Mouse (Mus musculus) kidney, adult 9 months (tissue): ENCODE measurements around the gene Dnm1l.
"Not testable (repeated sequence)": the region's sequence is repeated elsewhere in the genome, so short reads cannot be mapped to it uniquely, and the experiment has no call there.

Experiments used
- DNase-seq: peaks from one replicate; pipeline ENCODE4 v3.0.0; 2022

Dnm1l gene

GRCm38 (mm10) chr16:16358481-16359100 is at the start of gene Dnm1l:
Gene Dnm1l, minus strand, starts transcription at chr16:16358959.
- peak; percentile 93 for DNase-seq

- DNase-seq, result not testable (repeated sequence)
Observed at GRCm38 (mm10) chr16:16367217-16367616, 8.5 kb upstream of the Dnm1l start.

GRCm38 (mm10) chr16:16359101-16359482 is 333 bp upstream of the Dnm1l start:
- not testable (repeated sequence) for DNase-seq

DNA sequence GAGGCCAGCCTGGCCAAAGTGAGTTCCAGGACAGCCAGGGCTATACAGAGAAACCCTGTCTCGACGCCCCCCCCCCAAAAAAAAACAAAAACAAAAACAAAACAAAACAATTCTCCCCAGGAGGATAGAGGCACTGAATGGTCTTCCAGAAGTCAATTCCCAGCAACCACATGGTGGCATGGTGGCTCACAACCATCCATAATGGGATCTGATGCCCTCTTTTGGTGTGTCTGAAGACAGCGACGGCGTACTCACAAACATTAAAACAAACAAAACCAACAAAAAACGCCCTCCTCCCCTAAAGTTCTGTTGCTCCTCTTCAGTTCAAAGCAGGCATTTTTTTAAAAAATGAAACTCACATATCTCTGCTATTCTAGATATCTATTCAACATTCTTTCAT is 851 bp downstream of the Dnm1l start:
- DNase-seq, result peak; percentile 12

- no peak for DNase-seq
Observed at GRCm38 (mm10) chr16:16346420-16346819, 12.3 kb downstream of the Dnm1l start.

DNA sequence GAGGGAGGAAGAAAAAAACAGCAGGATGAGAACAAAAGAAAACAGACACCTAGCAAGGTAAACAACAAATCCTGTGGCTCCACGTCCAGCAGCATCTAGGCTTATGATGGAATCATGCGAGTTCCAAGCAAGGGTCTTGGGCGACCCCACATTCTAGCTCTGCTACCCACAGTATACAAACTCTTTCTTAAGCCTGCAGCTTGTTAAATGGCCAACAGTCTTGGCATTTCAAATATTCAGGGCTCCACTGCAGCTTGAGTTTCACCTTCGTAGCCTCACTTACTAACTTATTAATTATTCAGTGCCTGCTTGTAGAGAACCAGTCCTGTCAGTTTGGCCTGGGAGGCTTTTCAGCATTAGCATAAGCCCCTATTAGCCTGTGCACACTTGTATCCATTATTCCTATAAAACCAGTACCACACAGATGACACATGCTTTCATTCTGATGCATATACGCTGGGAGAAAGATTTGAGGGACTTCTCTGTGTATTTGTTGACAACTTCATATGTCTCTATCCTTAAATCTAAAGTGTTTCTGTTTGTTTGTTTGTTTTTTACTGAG is 32.9 kb downstream of the Dnm1l start:
- peak; percentile 26 for DNase-seq

GRCm38 (mm10) chr16:16311319-16311718 is 47.4 kb downstream of the Dnm1l start:
- DNase-seq, result no peak

DNA sequence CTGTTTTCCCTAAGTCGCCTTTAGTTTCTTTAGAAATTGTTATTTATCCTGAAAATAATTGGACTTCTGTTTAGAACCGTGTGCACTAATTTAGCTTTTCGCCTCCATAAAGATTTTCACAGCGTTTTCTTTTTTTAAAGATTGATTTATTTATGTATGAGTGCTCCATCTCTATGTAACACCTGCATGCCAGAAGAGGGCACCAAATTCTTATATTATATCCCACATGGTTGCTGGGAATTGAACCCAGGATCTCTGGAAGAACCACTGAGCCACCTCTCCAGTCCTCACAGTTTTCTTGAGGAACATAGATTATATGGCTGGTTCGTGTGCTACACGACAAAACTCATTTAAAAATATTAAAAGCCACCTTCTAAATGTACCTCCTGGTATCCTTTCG is 54.9 kb downstream of the Dnm1l start:
- DNase-seq, result no peak

GRCm38 (mm10) chr16:16303138-16303827 is 55.5 kb downstream of the Dnm1l start:
- DNase-seq, result peak; percentile 40

DNA sequence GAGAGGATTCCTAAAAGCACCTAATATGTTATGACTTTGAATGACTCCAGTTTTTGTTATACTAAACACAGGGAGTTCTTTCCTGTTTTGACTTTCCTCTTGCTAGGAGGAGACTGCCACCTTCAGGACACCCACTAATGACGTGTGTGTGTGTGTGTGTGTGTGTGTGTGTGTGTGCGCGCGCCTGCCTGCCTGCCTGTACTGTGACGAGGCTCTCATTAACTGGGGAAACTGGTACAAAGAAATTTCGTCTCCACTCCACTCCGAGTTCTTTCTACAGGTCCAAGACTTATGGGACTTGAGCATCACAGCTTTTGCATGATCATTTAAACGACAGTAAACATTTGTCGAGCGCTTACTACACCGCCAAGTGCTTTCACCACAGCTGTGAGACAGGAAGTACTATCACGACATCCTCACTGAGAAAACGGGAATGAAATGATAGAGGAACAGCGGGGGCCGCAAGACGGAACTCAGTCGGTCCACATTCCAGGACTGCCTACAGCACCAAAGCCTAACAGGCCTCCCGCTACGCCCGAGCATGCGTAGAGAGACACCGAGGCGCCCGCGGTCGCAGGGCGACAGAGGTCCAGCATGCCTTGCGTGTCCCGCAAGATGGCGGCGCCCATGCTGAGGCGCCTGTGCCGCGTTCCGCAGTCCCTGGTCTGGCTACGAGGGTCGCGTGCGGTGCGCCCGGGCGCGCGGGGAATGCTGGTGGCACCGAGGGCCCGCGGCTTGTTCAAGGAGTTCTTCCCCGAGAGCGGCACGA is 56.2 kb downstream of the Dnm1l start, which contains the start of gene Yars2:
Gene Yars2, plus strand, starts transcription at position 597 of the 769 bp plus-strand sequence.
- DNase-seq, result peak; percentile 94

- no peak for DNase-seq
Observed at GRCm38 (mm10) chr16:16273752-16274151, 85.0 kb downstream of the Dnm1l start.

GRCm38 (mm10) chr16:16272978-16273377 is 85.8 kb downstream of the Dnm1l start:
- DNase-seq, result no peak

DNA sequence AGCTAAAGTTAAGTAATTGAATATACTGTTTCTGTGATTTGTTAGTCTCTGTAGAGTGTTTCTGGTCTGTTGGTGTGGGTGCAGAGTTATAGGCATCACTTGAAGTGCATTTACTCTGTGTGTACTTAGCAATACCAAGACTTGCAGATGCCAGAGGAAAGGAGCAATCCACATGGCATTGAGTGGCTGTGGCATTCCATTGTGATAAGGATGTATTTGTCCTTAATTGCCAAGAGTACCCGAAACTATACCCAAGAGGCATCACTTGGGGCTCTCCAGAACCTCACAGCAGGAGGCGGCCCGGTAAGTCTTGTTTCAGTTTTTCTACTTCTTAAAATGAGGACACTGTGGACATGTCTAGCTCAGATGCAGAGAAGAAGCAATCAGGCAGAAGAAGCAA is 96.3 kb downstream of the Dnm1l start:
- no peak for DNase-seq
